Mouse (Mus musculus): Measurements from ENCODE around the gene Rars2. TPM values are rescaled to one million over a fixed set of nuclear protein-coding genes. Genes with fewer than 3 reads are reported as not detected.

Gene Rars2
- polyA plus RNA-seq, 1 experiment = 15.4 TPM

- Histone ChIP-seq H3K36me3 (ENCODE audit: control insufficient read depth, insufficient read depth) (peaks cover 41% of the 10 kb centered on the region), H3K27me3 (ENCODE audit: control insufficient read depth, insufficient read depth, insufficient read length) (no peaks in the 10 kb centered on the region), H3K79me2 (ENCODE audit: control insufficient read depth, insufficient read depth) (no peaks in the 10 kb centered on the region), H3ac (ENCODE audit: control insufficient read depth, insufficient read length) (no peak overlapping the region), H3K4me3 (no peak overlapping the region), H3K4me2 (ENCODE audit: low read depth) (no peak overlapping the region)
- TF ChIP-seq MYOG (IDR thresholded peaks at IDR 0.05; ENCODE audit: control insufficient read depth in 1 of 3, insufficient read depth in 1 of 3, insufficient read length in 2 of 3, low read depth in 2 of 3) (peak in 1 of 3 experiments; percentile 24), TCF3 (IDR thresholded peaks at IDR 0.05; ENCODE audit: insufficient read length, low read depth) (no peak), MYOD1 (IDR thresholded peaks at IDR 0.05; ENCODE audit: control insufficient read depth in 1 of 3, insufficient read length in 2 of 3, low read depth in 2 of 3) (peak in 1 of 3 experiments; percentile 45)
Measured at GRCm38 (mm10) chr4:34581990-34582389, 32.8 kb upstream of the Rars2 start.

GRCm38 (mm10) chr4:34582476-34582875, 32.3 kb upstream of the Rars2 start:
- Histone ChIP-seq H3ac (ENCODE audit: control insufficient read depth, insufficient read length) (no peak overlapping the region), H3K79me2 (ENCODE audit: control insufficient read depth, insufficient read depth) (no peaks in the 10 kb centered on the region), H3K4me3 (no peak overlapping the region), H3K4me2 (ENCODE audit: low read depth) (no peak overlapping the region), H3K36me3 (ENCODE audit: control insufficient read depth, insufficient read depth) (peaks cover 37% of the 10 kb centered on the region), H3K27me3 (ENCODE audit: control insufficient read depth, insufficient read depth, insufficient read length) (no peaks in the 10 kb centered on the region)
- no peak for TF ChIP-seq USF1 (IDR thresholded peaks at IDR 0.05; ENCODE audit: low read depth)
- TF ChIP-seq POLR2A (IDR thresholded peaks at IDR 0.05; ENCODE audit: insufficient read length, low read depth) = peak; percentile 36
- no peak for TF ChIP-seq TCF12 (IDR thresholded peaks at IDR 0.05; ENCODE audit: insufficient read depth, poor library complexity, severe bottlenecking)
- peak in 1 of 3 experiments; percentile 18 for TF ChIP-seq MYOG (IDR thresholded peaks at IDR 0.05; ENCODE audit: control insufficient read depth in 1 of 3, insufficient read depth in 1 of 3, insufficient read length in 2 of 3, low read depth in 2 of 3)
- peak; percentile 52 for TF ChIP-seq POLR2AphosphoS2 (IDR thresholded peaks at IDR 0.05; ENCODE audit: insufficient read length, low read depth)
- peak in 1 of 3 experiments; percentile 27 for TF ChIP-seq MYOD1 (IDR thresholded peaks at IDR 0.05; ENCODE audit: control insufficient read depth in 1 of 3, insufficient read length in 2 of 3, low read depth in 2 of 3)
- TF ChIP-seq E2F4 (IDR thresholded peaks at IDR 0.05; ENCODE audit: insufficient read depth) = no peak

- H3ac ChIP-seq (ENCODE audit: control insufficient read depth, insufficient read length) = no peak overlapping the region
- H3K79me2 ChIP-seq (ENCODE audit: control insufficient read depth, insufficient read depth) = no peaks in the 10 kb centered on the region
- no peaks in the 10 kb centered on the region for H3K27me3 ChIP-seq (ENCODE audit: control insufficient read depth, insufficient read depth, insufficient read length)
- TF ChIP-seq REST (IDR thresholded peaks at IDR 0.05; ENCODE audit: insufficient read depth, insufficient read length) = no peak
- H3K36me3 ChIP-seq (ENCODE audit: control insufficient read depth, insufficient read depth) = peaks cover 33% of the 10 kb centered on the region
- no peak overlapping the region for H3K4me3 ChIP-seq
- H3K4me2 ChIP-seq (ENCODE audit: low read depth) = no peak overlapping the region
Measured at GRCm38 (mm10) chr4:34583427-34583826, 31.3 kb upstream of the Rars2 start.

- Histone ChIP-seq H3ac (ENCODE audit: control insufficient read depth, insufficient read length) (no peak overlapping the region), H3K4me3 (no peak overlapping the region), H3K27me3 (ENCODE audit: control insufficient read depth, insufficient read depth, insufficient read length) (no peaks in the 10 kb centered on the region), H3K4me2 (ENCODE audit: low read depth) (peak overlapping the region; percentile 25), H3K36me3 (ENCODE audit: control insufficient read depth, insufficient read depth) (peaks cover 29% of the 10 kb centered on the region), H3K79me2 (ENCODE audit: control insufficient read depth, insufficient read depth) (no peaks in the 10 kb centered on the region)
- TF ChIP-seq TCF12 (IDR thresholded peaks at IDR 0.05; ENCODE audit: insufficient read depth, poor library complexity, severe bottlenecking) = no peak
- TF ChIP-seq POLR2A (IDR thresholded peaks at IDR 0.05; ENCODE audit: insufficient read length, low read depth) = no peak
- no peak for TF ChIP-seq CEBPB (IDR thresholded peaks at IDR 0.05; ENCODE audit: insufficient read depth, poor library complexity, severe bottlenecking)
- no peak for TF ChIP-seq SRF (IDR thresholded peaks at IDR 0.05; ENCODE audit: control insufficient read depth, insufficient read length, low read depth)
- no peak for TF ChIP-seq MAX (IDR thresholded peaks at IDR 0.05; ENCODE audit: low read depth)
- TF ChIP-seq USF1 (IDR thresholded peaks at IDR 0.05; ENCODE audit: low read depth) = no peak
- TF ChIP-seq E2F4 (IDR thresholded peaks at IDR 0.05; ENCODE audit: insufficient read depth) = no peak
- TF ChIP-seq MYOG (IDR thresholded peaks at IDR 0.05; ENCODE audit: control insufficient read depth in 1 of 3, insufficient read depth in 1 of 3, insufficient read length in 2 of 3, low read depth in 2 of 3) = no peak
- TF ChIP-seq MYOD1 (IDR thresholded peaks at IDR 0.05; ENCODE audit: control insufficient read depth in 1 of 3, insufficient read length in 2 of 3, low read depth in 2 of 3) = no peak
- TF ChIP-seq POLR2AphosphoS2 (IDR thresholded peaks at IDR 0.05; ENCODE audit: insufficient read length, low read depth) = no peak
- no peak for TF ChIP-seq TCF3 (IDR thresholded peaks at IDR 0.05; ENCODE audit: insufficient read length, low read depth)
- no peak for TF ChIP-seq REST (IDR thresholded peaks at IDR 0.05; ENCODE audit: insufficient read depth, insufficient read length)
Measured at GRCm38 (mm10) chr4:34584871-34585607, 29.7 kb upstream of the Rars2 start.

GRCm38 (mm10) chr4:34603123-34603522, 11.6 kb upstream of the Rars2 start:
- TF ChIP-seq MAX (IDR thresholded peaks at IDR 0.05; ENCODE audit: low read depth) (no peak), CEBPB (IDR thresholded peaks at IDR 0.05; ENCODE audit: insufficient read depth, poor library complexity, severe bottlenecking) (no peak)
- Histone ChIP-seq H3K79me2 (ENCODE audit: control insufficient read depth, insufficient read depth) (no peaks in the 10 kb centered on the region), H3ac (ENCODE audit: control insufficient read depth, insufficient read length) (no peak overlapping the region), H3K36me3 (ENCODE audit: control insufficient read depth, insufficient read depth) (peaks cover 16% of the 10 kb centered on the region), H3K27me3 (ENCODE audit: control insufficient read depth, insufficient read depth, insufficient read length) (no peaks in the 10 kb centered on the region), H3K4me3 (no peak overlapping the region), H3K4me2 (ENCODE audit: low read depth) (no peak overlapping the region)
